Mouse (Mus musculus) forebrain, embryonic 16.5 days (tissue): Measurements from ENCODE around the gene Rbck1. TPM values are rescaled to one million over a fixed set of nuclear protein-coding genes. Genes with fewer than 3 reads are reported as not detected.

Experiments used
- ATAC-seq: fragments of 200-750 bp; cut with Nextera tagmentation; 2 replicates; pipeline ENCODE4 v1.8.0; 2017; ENCODE audit warnings: mild to moderate bottlenecking, moderate library complexity
- H3K27ac ChIP-seq: fragments of 300-500 bp; sonication (generic); 2 replicates; pipeline ENCODE4 v1.5.1; 2014; ENCODE audit warnings: low read length, control low read depth
- H3K27me3 ChIP-seq: fragments of 300-500 bp; sonication (generic); replicated peaks from 2 replicates; pipeline ENCODE4 v1.6.1; 2014; ENCODE audit warnings: low read length; ENCODE audit not compliant: control insufficient read depth, insufficient read depth
- H3K36me3 ChIP-seq: fragments of 300-500 bp; sonication (generic); 2 replicates; pipeline ENCODE4 v1.6.1; 2014; ENCODE audit not compliant: control insufficient read depth, insufficient read depth
- H3K4me1 ChIP-seq: fragments of 300-500 bp; sonication (generic); replicated peaks from 2 replicates; pipeline ENCODE4 v1.6.1; 2014; ENCODE audit warnings: low read length; ENCODE audit not compliant: control insufficient read depth, insufficient read depth
- H3K4me2 ChIP-seq: fragments of 300-500 bp; sonication (generic); 2 replicates; pipeline ENCODE4 v1.6.1; 2014; ENCODE audit warnings: mild to moderate bottlenecking, low read length, control low read depth
- H3K4me3 ChIP-seq: fragments of 300-500 bp; sonication (generic); replicated peaks from 2 replicates; pipeline ENCODE4 v1.5.1; 2014; ENCODE audit warnings: mild to moderate bottlenecking, low read length, control low read depth
- H3K9ac ChIP-seq: fragments of 300-500 bp; sonication (generic); replicated peaks from 2 replicates; pipeline ENCODE4 v1.6.1; 2014; ENCODE audit warnings: low read depth, low read length, control low read depth
- H3K9me3 ChIP-seq: fragments of 300-500 bp; sonication (generic); 2 replicates; pipeline ENCODE4 v1.6.1; 2016; ENCODE audit warnings: low read length; ENCODE audit not compliant: control insufficient read depth
- WGBS: fragments of 180-500 bp; shearing (Covaris S2); extraction: QIAGEN DNeasy Blood & Tissue Kit; methylation state at CpG from one replicate; pipeline ENCODE4 v1.1.7; 2014; 5-methylcytosine and 5-hydroxymethylcytosine counted together
- polyA plus RNA-seq: library from polyadenylated mRNA; unstranded; fragments of >200 nt; fragmentation: Nextera tagmentation; extraction: Ambion mirVana; gene quantifications from 2 replicates; pipeline ENCODE4 v1.2.1, GENCODE M21; 2015

Gene Rbck1
- 104 and 111 TPM in 2 replicates for polyA plus RNA-seq

DNA sequence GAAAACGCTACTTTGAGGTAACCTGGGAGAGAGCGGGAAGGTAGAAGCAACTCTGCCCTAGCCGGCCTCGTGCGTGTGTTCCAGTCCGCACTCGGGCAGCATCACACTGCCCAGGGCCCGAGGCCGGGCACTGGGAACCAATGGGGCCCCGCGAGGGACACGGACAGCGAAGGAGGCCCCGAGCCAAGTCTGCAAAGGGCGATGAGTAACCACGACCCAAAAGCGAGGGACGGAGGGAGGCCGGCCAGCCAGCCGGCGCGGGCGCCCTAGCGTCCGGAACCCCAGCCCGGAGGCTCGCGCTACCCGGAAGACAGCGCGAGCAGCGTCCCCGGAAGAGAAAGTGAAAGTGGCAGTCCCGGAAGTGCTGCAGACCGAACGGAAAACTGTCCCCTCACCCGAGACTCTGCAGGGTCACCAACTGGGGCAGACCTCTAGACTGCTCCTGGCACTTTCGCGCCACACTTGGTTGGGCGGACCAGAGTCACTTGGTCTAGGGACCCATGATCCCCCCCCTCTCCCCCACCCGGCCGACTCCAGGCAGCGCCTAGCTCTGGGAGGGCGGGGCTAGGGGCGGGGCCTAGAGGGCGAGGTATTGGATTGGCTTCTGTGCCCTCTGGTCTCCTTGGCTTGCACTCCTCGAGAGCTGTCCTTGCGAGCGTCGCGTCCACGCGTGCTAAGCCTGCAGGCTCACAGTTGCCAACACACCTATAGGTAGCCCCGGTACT lies at the start of gene Rbck1:
TSS of gene Rbck1 (minus strand) at position 553 of the 725 bp plus-strand sequence.
- H3K36me3 ChIP-seq = no peaks in the 10 kb centered on the region
- H3K9me3 ChIP-seq = no peaks in the 10 kb centered on the region
- peak; percentile 96 for ATAC-seq
- H3K4me2 ChIP-seq = peak within 1 kb of the TSS; percentile 95
- 0 out of 2 replicates have a peak, but pooled peaks cover 3% of the 10 kb centered on the region for H3K27me3 ChIP-seq
- H3K9ac ChIP-seq = peak within 1 kb of the TSS; percentile 93
- H3K4me3 ChIP-seq = peak within 1 kb of the TSS; percentile 96
- H3K27ac ChIP-seq = peak within 1 kb of the TSS; percentile 84
- under 1% methylated on average over 54 of the region's 54 CpGs for WGBS
- H3K4me1 ChIP-seq = peaks cover 19% of the 10 kb centered on the region

DNA sequence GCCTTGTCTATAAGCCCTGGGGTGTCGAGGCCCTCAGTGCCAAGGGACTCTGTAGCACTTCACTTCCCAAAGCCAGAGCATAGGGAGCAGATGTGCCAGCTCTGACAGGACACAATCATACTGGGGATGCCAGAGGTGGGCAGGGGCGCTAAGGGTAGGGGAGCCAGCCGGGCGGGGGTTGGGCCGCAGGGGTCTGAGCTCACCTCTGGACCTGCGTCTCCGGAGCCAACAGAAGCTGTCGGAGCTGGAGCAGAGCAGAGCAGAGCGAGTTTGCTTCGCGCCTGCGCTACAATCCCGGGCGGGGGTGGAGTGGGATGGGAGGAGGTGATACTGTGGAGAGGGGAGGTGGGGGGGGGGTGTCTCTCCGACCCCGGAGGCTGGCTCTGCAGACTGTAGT lies 43.9 kb upstream of the Rbck1 start, which contains the start of gene Nrsn2:
TSS of gene Nrsn2 (minus strand) at position 294 of the 397 bp plus-strand sequence.
- WGBS = 2% methylated on average over 15 of the region's 16 CpGs
- Histone ChIP-seq H3K27me3 (no peaks in the 10 kb centered on the region), H3K4me3 (peak within 1 kb of the TSS; percentile 38), H3K9ac (peak within 1 kb of the TSS; percentile 44), H3K36me3 (no peaks in the 10 kb centered on the region), H3K9me3 (no peaks in the 10 kb centered on the region), H3K4me1 (peaks cover 20% of the 10 kb centered on the region), H3K4me2 (peak within 1 kb of the TSS; percentile 52), H3K27ac (peak within 1 kb of the TSS; percentile 72)
- ATAC-seq = peak; percentile 73

DNA sequence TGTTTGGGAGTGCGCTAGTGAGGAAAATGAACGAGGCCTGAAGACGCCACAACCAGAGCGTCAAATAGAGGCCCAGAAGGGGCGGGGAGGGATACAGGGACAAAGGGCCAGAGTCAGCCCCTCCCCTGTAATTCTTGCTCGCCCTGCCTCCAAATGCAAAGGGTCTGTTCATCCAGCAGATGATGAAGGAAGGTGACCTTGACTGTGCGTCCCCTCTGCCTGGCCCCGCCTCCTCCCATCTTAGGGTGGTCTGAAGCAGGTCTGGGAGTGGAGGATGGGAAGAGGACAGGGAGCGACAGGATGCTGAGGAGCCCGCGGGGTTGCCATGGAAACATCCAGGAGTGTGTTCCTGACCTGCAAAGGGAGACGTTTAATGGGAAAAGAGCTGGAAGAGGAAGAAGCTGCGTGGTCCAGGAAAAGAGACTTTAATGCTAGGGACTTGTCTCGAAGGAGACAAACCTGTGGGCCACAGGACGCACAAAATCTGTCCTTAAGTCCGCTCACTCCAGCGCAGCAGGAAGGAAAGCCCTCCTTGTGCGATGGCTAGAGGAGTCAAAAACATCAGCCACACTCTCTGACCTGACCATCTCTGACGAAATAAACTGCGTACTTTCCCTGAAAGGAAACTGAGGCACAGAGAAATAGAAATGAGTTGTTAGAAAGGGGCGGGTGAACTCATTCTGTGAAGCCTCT lies 43.3 kb upstream of the Rbck1 start:
- H3K27me3 ChIP-seq = no peaks in the 10 kb centered on the region
- H3K9me3 ChIP-seq = no peaks in the 10 kb centered on the region
- 3% methylated on average over 21 of the region's 21 CpGs for WGBS
- peak overlapping the region; percentile 52 for H3K4me2 ChIP-seq
- peak overlapping the region; percentile 72 for H3K27ac ChIP-seq
- peak overlapping the region; percentile 44 for H3K9ac ChIP-seq
- no peaks in the 10 kb centered on the region for H3K36me3 ChIP-seq
- peak overlapping the region; percentile 38 for H3K4me3 ChIP-seq
- H3K4me1 ChIP-seq = peaks cover 20% of the 10 kb centered on the region
- peak; percentile 73 for ATAC-seq

DNA sequence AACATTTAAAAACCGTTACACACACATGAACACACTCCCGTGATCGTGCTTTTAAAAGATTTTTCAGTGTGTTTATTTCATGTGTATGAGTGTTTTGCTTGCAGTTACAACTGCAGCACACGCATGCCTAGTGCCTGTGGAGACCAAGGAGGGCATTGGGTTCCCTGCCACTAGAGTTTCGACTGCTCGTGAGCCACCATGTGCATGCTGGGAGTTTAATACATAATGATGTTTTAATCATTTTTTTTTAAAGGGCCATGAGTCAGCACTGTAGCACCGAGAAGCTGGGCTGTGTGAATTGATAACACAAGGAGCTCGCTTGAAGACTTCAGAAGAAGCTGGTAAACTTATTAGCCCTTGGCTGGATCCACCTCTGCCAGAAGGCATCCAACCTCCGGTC lies 41.1 kb upstream of the Rbck1 start:
- Histone ChIP-seq H3K27ac (no peak overlapping the region), H3K4me1 (peaks cover 20% of the 10 kb centered on the region), H3K36me3 (no peaks in the 10 kb centered on the region), H3K9me3 (no peaks in the 10 kb centered on the region), H3K27me3 (no peaks in the 10 kb centered on the region), H3K4me3 (no peak overlapping the region), H3K9ac (no peak overlapping the region), H3K4me2 (no peak overlapping the region)
- ATAC-seq = no peak
- 79% methylated on average over 9 of the region's 9 CpGs for WGBS

DNA sequence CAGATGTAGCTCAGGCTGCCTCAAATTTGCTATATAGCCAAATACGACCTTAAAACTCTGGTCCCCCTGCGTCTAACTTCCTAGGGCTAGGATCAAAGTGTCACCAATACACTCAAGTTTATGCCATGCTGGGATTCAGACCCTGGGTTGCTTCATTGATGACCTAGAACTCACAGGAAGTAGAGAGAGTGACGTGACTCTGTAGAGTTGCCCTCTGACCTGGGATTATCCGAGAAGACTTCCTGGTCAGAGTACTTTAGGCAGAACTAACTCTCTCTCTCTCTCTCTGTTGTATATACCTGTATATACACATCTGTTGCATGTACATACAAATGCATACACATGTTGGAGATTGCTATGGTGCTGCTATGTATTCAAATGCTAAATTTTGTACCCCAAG lies 40.2 kb upstream of the Rbck1 start:
- Histone ChIP-seq H3K4me1 (peaks cover 20% of the 10 kb centered on the region), H3K27ac (no peak overlapping the region), H3K4me2 (no peak overlapping the region), H3K9ac (no peak overlapping the region), H3K4me3 (no peak overlapping the region), H3K36me3 (no peaks in the 10 kb centered on the region), H3K27me3 (no peaks in the 10 kb centered on the region), H3K9me3 (no peaks in the 10 kb centered on the region)
- no peak for ATAC-seq
- WGBS = 75% methylated on average over 4 of the region's 4 CpGs

DNA sequence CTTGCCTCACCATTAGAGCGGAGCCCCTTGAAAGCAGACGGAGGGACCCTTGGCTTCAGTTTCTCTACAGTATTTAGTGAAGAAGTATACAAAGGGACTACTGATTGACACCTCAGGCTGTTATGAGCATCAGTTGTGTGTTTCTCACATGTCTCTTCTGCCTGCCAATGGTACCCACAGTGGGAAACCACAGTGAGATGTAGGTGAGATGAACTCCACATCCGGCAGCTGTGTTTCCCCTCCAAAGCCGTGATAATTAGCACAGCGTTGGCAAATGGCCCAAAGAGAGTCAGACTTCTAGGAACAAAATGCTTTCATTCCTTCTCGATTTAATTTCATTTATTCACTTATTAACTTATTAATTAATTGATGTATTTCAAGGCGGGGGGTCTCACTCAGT lies 39.7 kb upstream of the Rbck1 start:
- no peak for ATAC-seq
- Histone ChIP-seq H3K27me3 (no peaks in the 10 kb centered on the region), H3K27ac (no peak overlapping the region), H3K36me3 (no peaks in the 10 kb centered on the region), H3K4me1 (peaks cover 20% of the 10 kb centered on the region), H3K9me3 (no peaks in the 10 kb centered on the region), H3K4me3 (no peak overlapping the region), H3K9ac (no peak overlapping the region), H3K4me2 (no peak overlapping the region)
- 44% methylated on average over 7 of the region's 7 CpGs for WGBS

DNA sequence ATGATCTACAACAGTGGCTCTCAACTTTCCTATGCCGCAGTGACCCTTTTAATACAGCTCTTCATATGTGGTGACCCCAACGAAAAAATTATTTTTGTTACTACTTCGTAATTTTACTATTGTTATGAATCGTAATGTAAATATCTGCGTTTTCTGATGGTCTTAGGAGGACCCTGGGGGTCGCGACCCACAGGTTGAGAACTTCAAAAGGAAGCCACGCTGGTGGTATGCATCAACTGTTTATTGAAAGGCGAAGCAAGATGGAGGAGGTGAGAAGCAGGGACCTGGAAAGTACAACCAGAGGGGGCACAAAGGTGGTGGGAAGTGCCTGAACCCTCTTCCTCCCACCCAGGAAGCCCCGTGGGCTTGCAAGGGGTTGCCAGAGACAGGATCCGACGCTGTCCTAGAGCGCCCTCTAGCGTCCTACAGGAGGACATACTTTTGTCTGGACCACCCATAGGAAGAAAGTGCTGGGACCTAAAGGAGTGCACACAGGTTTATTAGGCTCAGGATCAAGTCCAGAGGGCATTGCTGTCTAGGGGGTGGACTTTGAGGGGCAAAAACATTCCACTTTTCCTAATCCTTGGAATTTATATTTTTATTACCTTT lies 36.2 kb upstream of the Rbck1 start:
- H3K9ac ChIP-seq = no peak overlapping the region
- peak; percentile 47; the same call in 1 of the 2 replicates for ATAC-seq
- H3K36me3 ChIP-seq = no peaks in the 10 kb centered on the region
- no peaks in the 10 kb centered on the region for H3K27me3 ChIP-seq
- peaks cover 3% of the 10 kb centered on the region; the same call in 1 of the 2 replicates for H3K4me1 ChIP-seq
- H3K9me3 ChIP-seq = no peaks in the 10 kb centered on the region
- no peak overlapping the region for H3K4me2 ChIP-seq
- no peak overlapping the region for H3K4me3 ChIP-seq
- no peak overlapping the region for H3K27ac ChIP-seq
- 31% methylated on average over 14 of the region's 14 CpGs for WGBS

DNA sequence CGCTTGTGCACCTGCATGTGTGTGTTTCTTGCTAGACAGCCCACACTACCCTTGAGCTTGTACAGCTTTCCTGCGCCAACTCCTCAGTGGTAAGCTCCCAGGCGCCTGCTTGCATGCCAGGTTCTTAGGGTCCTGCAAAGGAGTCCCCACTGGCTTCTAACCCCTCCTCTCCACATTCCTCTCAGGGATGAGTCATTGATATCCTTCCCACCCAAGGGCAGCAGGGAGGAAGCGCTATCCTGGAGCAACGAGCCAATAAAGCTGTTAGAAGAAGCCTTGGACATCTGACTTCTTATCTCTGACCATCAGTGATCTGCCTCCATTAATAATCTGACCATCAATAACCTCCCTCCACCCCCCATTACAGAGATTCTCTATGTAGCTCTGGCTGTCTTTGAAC lies 35.5 kb upstream of the Rbck1 start:
- H3K4me2 ChIP-seq = no peak overlapping the region
- no peak overlapping the region for H3K27ac ChIP-seq
- H3K9me3 ChIP-seq = no peaks in the 10 kb centered on the region
- H3K4me3 ChIP-seq = no peak overlapping the region
- ATAC-seq = no peak
- peaks cover 4% of the 10 kb centered on the region; the same call in 1 of the 2 replicates for H3K4me1 ChIP-seq
- no peaks in the 10 kb centered on the region for H3K27me3 ChIP-seq
- H3K36me3 ChIP-seq = no peaks in the 10 kb centered on the region
- H3K9ac ChIP-seq = no peak overlapping the region
- 84% methylated on average over 5 of the region's 5 CpGs for WGBS
